Mouse (Mus musculus) right cerebral cortex, postnatal 14 days (tissue): ENCODE results near the gene Nt5m.

Source experiments
- DNase-seq: peaks from one replicate; pipeline ENCODE4 v3.0.0; 2022

Nt5m gene

DNA sequence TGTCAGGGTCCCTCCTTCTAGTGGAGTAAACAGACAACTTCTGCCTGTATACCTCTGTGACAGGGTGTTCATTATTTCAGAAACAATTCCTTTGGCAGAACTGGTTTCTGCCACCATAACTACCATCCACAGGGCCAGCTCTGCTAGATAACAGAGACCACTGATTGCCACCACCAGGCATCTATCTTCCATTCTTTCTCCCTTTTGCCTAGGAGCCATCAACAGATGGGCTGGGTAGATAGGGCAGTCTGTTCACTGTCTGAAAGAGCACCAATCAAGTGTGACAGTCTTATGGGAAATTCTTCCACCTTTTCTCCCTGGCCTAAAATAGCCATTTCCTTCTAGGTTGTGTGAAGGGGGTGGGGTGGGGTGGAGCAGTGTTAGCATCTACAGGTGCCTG is 71.3 kb downstream of the Nt5m start:
- no peak for DNase-seq

DNA sequence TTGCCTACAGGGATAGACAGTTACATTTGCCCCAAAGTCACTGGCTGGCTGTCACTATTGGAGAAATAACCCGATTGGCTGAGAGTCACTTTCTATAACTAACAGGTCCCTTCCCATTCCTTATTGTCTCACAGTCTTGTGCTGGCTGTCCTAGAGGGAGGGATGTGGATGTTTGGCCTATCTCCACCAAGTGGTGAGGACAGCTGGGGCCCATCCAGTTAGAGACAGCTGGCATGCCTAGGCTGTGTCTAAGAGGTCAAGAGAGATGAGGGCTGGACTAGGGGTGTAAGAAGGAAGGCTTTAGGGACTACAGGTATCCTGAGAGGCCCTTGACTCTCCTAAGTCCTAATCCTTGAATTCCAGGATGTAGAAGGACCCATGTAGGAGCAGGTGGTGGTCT is 72.3 kb downstream of the Nt5m start:
- DNase-seq, result no peak

DNA sequence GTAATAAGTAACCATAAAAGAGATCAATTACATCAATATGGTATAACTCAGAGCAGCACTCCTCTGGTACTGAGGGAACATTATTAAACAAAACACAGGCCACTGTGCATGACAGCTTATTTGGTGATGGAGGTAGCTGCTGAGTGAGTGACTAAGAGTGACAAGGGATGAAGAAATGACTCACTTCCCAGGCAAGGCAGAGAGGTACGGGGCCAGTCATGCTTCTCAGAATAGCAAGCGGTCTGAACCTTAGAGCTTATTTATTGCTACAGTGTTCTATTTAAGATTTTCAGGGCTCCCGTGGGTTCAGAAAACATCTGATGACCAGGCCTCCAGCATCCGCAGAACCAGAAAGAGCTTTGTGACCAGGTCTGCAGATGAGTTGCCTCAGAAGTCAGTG is 74.5 kb downstream of the Nt5m start:
- no peak for DNase-seq

DNA sequence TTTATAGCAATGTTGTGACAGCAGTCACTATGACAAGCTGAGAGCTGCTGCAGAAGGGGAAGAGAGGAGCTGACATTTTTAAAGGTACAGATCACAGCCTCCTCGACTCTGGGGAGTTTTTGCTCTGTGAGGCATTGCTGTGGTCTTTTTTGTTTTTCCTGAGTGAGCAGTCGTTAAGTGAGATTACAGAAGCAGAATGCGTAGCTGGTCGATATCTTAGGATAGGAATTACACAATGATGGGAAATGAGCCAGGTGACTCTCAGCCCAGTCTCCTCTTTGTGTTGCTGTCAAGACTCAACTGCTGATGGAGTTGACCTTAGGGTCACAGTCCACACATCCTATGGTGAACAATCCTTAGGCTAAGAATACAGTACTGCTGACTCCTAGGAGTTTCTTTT is 78.8 kb downstream of the Nt5m start:
- DNase-seq, result no peak

DNA sequence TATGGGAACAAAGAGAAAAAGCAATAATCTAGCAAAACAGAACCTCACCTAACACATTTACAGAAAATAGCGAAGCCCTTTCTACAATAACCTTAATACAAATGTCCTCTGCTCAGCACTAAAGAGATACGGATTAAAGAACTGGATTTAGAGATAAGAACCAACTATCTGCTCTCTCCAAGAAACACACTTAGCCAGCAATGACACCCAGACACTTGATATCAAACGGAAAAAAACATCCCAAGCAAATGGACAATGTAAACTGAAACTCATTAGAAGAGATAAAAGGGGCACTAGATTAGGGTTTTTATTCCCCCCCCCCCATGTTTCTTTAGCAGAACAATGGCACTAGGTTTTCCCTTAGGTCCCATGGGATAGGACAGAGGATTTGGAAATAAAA is 80.2 kb downstream of the Nt5m start:
- DNase-seq, result no peak

DNA sequence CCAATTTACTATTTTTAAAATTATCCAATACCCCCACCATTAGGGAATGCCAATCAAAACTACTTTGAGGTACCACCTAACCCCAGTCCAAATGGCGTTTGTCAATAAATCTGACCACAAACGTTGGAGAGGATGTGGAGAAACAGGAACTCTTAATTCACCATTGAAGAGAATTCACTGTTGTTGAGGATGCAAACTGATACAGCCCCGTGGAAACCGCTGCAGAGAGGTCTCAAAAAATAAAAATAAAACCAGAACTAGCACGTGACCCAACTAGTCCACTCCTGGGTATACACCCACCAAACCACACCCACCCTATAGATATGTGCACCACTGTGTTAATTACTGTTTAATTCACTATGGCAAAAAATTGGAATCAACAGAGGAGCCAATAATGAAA is 81.1 kb downstream of the Nt5m start:
- no peak for DNase-seq

DNA sequence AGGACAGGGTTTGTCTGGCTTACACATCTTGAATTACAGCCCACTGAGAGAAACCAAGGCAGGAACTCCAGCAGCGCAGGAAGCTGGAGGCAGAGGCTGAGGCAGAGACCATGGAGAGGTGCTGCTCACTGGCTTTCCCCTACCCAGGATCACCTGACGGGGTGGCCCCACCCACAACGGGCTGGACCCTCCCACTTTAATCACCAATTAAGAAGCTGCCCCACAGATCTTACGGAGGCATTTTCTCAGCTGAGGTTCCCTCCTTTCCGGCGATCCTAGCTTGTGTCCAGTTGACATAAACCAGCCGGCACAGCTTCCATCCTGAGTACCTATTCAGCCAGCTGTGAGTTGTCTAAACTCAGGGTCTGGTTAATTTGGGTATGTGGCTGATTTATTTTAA is 82.0 kb downstream of the Nt5m start:
- no peak for DNase-seq

DNA sequence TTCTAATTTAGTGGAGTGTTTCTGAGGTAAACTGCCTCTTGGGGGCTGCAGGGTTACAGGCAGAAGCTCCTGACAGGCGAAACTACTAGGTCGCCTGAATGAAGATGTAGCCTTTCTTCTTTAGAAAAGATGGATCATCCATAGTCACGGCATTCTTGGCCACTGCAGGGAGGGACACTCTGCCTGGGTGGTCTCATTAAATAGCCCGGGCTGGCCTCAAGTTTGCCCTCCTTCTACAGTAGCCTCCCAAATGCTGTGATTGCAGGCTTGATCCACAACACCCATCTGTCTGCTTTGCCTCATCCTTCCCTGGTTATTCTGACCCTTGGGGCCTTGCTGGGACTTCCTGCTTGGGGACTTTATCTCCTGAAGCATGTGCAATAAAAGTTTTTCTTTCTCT is 90.8 kb downstream of the Nt5m start:
- DNase-seq, result no peak
